Mouse (Mus musculus): ENCODE data around the gene Fbxo11. TPM values are rescaled to one million over a fixed set of nuclear protein-coding genes. Genes with fewer than 3 reads are reported as not detected.

The Fbxo11 gene
- 31.5 and 36.4 TPM in 2 replicates for polyA plus RNA-seq (2014; fragmentation: Nextera tagmentation; extraction: Ambion mirVana)

DNA sequence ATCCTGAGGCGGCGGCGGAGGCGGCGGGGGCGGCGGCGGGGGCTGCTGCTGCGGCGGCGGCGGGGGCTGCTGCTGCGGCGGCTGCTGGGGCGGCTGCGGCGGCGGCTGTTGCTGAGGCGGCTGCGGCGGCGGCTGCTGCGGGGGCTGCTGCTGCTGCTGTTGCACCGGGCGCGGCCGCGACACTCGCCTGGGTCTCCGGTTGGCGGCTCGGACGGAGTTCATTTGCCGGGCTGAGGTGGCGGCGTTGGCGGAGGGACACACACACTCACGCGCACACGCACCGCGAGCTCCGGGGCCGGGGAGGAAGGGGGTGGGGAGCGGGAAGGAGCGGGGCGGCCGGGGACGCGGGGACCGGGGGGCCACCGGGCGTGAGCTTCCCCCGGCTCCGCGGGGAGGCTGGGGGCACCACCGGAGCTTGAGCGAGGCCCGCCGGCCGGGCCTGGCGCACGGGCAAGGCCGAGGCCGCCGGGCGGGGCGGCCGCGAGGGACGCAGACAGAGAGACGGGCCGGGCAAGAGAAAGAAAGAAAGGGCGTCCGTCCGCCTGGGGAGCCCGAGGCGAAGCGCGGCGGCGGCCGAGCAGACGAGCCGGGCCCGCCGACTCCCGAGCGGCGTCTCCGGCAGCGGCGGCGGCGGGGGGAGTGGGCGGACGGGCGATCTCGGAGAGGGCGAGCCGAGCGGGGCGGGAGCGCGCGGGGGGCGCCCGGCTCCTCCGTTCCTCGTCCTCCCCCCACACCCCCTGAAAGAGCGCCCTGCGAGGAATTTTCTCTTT, at the start of gene Fbxo11:
Fbxo11 (minus strand) TSS at position 261 of the 770 bp plus-strand sequence.
- whole genome bisulfite sequencing, result under 1% methylated on average over 45 of the region's 112 CpGs
- peak; percentile 13; the same call in 1 of the 2 replicates for ATAC-seq (replicated peaks; ENCODE audit: insufficient number of reproducible peaks, low FRiP score, low TSS enrichment, low read depth)
- no peaks in the 10 kb centered on the region for H3K4me1 ChIP-seq (ENCODE audit: control insufficient read depth, insufficient read depth, low read length)
- peak within 1 kb of the TSS; percentile 54 for H3K4me2 ChIP-seq (ENCODE audit: low read depth, low read length)
- peak within 1 kb of the TSS; percentile 98 for H3K9ac ChIP-seq (replicated peaks; ENCODE audit: low read length)
- no peaks in the 10 kb centered on the region for H3K9me3 ChIP-seq (replicated peaks; ENCODE audit: control insufficient read depth, low read length)
- H3K27ac ChIP-seq (replicated peaks; ENCODE audit: low read depth, low read length), result peak within 1 kb of the TSS; percentile 100
- no peaks in the 10 kb centered on the region for H3K27me3 ChIP-seq (ENCODE audit: control insufficient read depth, insufficient read depth, low read length)
- DNase-seq (ENCODE audit: low spot score), result no peak
- H3K4me3 ChIP-seq (ENCODE audit: low read depth, low read length), result peak within 1 kb of the TSS; percentile 99
- H3K36me3 ChIP-seq (replicated peaks; ENCODE audit: control insufficient read depth, insufficient read depth, low read depth, low read length), result no peaks in the 10 kb centered on the region

DNA sequence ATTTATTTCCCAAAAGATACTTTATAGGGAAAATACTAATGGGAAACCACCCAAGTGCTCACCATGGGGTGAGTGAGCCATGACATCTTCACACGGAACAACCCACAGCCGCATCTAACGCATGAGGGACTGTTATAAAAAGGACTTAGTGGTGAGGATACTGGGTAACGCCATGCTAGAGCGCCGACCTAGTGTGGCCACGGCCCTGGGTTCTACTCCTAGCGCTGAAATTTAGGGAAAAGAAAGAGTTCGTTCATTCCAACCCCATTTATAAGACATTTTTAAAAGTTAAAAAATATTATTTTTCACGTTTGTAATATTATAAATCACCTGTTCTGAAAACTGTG, 48.8 kb upstream of the Fbxo11 start:
- DNase-seq (ENCODE audit: low spot score), result no peak
- Histone ChIP-seq H3K9me3 (replicated peaks; ENCODE audit: control insufficient read depth, low read length) (no peaks in the 10 kb centered on the region), H3K4me2 (ENCODE audit: low read depth, low read length) (no peak overlapping the region), H3K9ac (replicated peaks; ENCODE audit: low read length) (no peak overlapping the region), H3K4me1 (ENCODE audit: control insufficient read depth, insufficient read depth, low read length) (no peaks in the 10 kb centered on the region), H3K27me3 (ENCODE audit: control insufficient read depth, insufficient read depth, low read length) (no peaks in the 10 kb centered on the region), H3K27ac (replicated peaks; ENCODE audit: low read depth, low read length) (no peak overlapping the region), H3K36me3 (replicated peaks; ENCODE audit: control insufficient read depth, insufficient read depth, low read depth, low read length) (no peaks in the 10 kb centered on the region), H3K4me3 (ENCODE audit: low read depth, low read length) (no peak overlapping the region)
- ATAC-seq (replicated peaks; ENCODE audit: insufficient number of reproducible peaks, low FRiP score, low TSS enrichment, low read depth), result no peak
- 95% methylated on average over 10 of the region's 10 CpGs for WGBS

DNA sequence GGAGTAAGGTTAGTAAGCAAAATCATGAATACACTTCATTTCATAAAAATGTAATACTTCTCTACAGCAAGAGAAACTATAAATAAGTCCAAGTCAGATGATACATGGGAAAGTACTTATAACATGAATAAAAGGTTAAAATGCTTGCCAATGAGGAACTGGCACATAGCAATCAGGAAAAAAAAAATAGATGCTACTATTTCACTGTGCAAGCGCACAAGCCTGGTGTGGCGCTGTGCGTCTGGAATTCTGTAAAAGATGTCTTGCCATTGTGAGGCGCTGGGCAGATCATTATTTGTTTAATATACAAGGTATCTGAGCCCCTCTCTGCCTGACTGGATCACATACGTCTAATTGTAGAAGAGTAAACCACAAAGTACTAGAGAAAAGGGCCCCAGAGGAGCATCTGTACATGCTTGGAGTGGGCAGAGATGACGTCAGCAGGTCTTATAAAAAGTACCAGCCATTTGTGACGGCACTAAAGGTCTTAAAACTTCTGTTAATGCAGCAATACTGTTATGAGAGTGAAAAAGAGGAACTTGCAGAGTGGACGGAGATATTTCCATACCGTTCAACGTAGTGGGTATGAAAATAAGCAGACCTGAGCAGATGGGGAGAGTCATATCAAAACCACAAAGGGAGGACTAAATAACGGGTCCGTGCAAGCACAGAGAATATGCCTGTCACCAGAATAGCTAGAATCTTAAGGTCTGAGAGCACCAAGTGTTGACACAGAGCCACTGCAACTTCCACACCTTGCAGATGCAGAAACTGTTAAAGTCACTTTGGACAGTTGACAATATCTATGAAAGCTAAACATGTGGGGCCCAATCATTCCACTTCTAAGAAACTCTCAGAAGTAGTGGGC, 48.2 kb upstream of the Fbxo11 start:
- H3K27ac ChIP-seq (replicated peaks; ENCODE audit: low read depth, low read length), result no peak overlapping the region
- no peak overlapping the region for H3K9ac ChIP-seq (replicated peaks; ENCODE audit: low read length)
- H3K4me2 ChIP-seq (ENCODE audit: low read depth, low read length), result no peak overlapping the region
- no peak for ATAC-seq (replicated peaks; ENCODE audit: insufficient number of reproducible peaks, low FRiP score, low TSS enrichment, low read depth)
- no peaks in the 10 kb centered on the region for H3K36me3 ChIP-seq (replicated peaks; ENCODE audit: control insufficient read depth, insufficient read depth, low read depth, low read length)
- no peaks in the 10 kb centered on the region for H3K9me3 ChIP-seq (replicated peaks; ENCODE audit: control insufficient read depth, low read length)
- no peak overlapping the region for H3K4me3 ChIP-seq (ENCODE audit: low read depth, low read length)
- no peak for DNase-seq (ENCODE audit: low spot score)
- no peaks in the 10 kb centered on the region for H3K27me3 ChIP-seq (ENCODE audit: control insufficient read depth, insufficient read depth, low read length)
- H3K4me1 ChIP-seq (ENCODE audit: control insufficient read depth, insufficient read depth, low read length), result no peaks in the 10 kb centered on the region
- WGBS, result 84% methylated on average over 12 of the region's 12 CpGs

DNA sequence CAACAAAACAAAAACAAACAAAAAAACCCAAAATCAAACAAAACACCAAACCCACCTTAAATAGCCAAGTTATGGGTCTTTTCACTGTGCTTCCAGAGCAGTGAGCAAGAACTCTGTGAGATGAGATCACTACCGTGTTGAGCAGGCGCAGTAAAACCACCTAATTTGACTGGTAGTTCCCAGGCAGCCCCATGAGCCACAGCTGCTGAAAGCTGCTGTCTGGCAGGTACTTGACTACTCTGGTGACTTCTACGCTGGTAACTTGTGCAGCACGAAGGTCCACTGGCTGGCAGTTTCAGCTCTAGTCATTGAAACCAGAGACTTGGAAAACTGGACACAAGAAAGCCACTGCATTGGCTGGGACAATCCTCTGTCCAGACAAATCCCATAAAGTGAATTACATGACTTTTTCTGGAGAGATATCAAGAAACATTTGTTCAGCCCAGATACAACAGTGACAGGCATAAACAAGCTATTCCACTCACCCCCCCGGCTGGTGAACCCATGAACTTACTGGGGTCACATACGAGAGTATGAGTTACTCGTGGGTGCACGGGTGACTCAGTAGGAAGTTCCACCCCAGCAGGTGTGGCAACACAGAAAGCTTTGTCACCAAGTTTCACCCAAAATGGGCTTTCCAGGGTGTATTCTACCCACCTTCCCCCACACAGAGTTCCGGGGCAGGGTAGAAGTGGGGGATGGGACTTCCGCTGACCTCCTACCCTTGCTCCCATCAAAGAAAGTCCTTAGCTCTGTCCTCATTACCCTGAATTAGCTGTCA, 47.0 kb upstream of the Fbxo11 start:
- DNase-seq (ENCODE audit: low spot score) (no peak), ATAC-seq (replicated peaks; ENCODE audit: insufficient number of reproducible peaks, low FRiP score, low TSS enrichment, low read depth) (no peak)
- Histone ChIP-seq H3K27me3 (ENCODE audit: control insufficient read depth, insufficient read depth, low read length) (no peaks in the 10 kb centered on the region), H3K27ac (replicated peaks; ENCODE audit: low read depth, low read length) (no peak overlapping the region), H3K4me2 (ENCODE audit: low read depth, low read length) (no peak overlapping the region), H3K4me1 (ENCODE audit: control insufficient read depth, insufficient read depth, low read length) (no peaks in the 10 kb centered on the region), H3K36me3 (replicated peaks; ENCODE audit: control insufficient read depth, insufficient read depth, low read depth, low read length) (no peaks in the 10 kb centered on the region), H3K9me3 (replicated peaks; ENCODE audit: control insufficient read depth, low read length) (no peaks in the 10 kb centered on the region), H3K4me3 (ENCODE audit: low read depth, low read length) (no peak overlapping the region), H3K9ac (replicated peaks; ENCODE audit: low read length) (no peak overlapping the region)
- WGBS, result 73% methylated on average over 10 of the region's 10 CpGs

DNA sequence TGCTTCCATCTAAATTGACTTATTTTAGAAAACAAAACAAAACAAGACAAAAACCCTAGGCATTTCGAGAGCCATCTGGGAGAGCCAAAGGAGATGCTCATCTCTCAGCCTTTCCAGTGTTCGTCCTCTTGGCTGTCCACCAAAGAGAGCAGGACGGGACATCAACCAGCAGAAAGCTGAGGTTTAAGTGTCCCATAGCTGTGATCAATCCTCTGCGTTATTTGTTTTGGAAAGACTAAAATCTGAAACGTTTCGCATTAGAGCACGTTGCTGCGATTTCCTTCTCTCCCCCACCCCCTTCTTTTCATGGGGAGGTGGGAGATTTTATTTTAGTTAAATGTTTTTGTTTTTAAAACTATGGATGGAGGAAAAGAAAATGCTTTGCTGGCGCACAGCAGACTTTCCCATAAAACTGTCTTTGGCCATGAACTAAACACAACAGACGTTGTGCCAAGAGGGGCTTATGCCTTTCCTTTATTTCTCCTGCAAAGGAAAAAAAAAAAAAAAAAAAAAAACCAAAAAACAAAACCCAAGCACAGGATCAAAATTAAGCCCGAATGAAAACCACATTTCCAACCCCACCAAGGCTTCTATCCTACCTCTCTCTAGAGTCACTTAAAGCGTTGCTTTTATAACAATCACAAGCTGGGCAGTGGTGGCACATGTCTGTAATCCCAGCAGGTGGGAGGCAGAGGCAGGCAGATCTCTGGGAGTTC, 46.1 kb upstream of the Fbxo11 start:
- no peak overlapping the region for H3K27ac ChIP-seq (replicated peaks; ENCODE audit: low read depth, low read length)
- ATAC-seq (replicated peaks; ENCODE audit: insufficient number of reproducible peaks, low FRiP score, low TSS enrichment, low read depth) (no peak), DNase-seq (ENCODE audit: low spot score) (no peak)
- H3K9me3 ChIP-seq (replicated peaks; ENCODE audit: control insufficient read depth, low read length), result no peaks in the 10 kb centered on the region
- H3K9ac ChIP-seq (replicated peaks; ENCODE audit: low read length), result no peak overlapping the region
- H3K27me3 ChIP-seq (ENCODE audit: control insufficient read depth, insufficient read depth, low read length), result no peaks in the 10 kb centered on the region
- 86% methylated on average over 12 of the region's 12 CpGs for WGBS
- H3K4me2 ChIP-seq (ENCODE audit: low read depth, low read length), result no peak overlapping the region
- H3K4me3 ChIP-seq (ENCODE audit: low read depth, low read length), result no peak overlapping the region
- H3K4me1 ChIP-seq (ENCODE audit: control insufficient read depth, insufficient read depth, low read length), result no peaks in the 10 kb centered on the region
- H3K36me3 ChIP-seq (replicated peaks; ENCODE audit: control insufficient read depth, insufficient read depth, low read depth, low read length), result no peaks in the 10 kb centered on the region

DNA sequence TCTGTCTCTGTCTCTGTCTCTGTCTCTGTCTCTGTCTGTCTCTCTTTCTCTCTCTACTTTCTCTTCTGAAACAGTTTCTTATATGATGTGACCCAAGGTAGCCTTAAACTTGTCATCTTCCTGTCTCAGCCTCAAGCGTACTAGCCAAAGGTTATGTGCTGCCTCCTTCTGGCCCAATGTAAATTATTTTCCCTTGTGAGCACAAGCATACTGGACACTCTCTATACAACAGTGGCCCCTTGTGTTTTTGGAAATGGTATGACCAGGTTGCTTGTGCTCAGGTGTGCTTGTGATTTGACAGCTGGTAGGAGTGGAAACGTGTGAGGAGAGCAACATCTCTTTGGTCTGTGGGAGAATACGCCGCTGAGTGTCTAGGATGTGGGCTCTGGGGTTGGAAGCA, 42.6 kb upstream of the Fbxo11 start:
- WGBS, result 82% methylated on average over 4 of the region's 4 CpGs
- Histone ChIP-seq H3K9me3 (replicated peaks; ENCODE audit: control insufficient read depth, low read length) (no peaks in the 10 kb centered on the region), H3K4me1 (ENCODE audit: control insufficient read depth, insufficient read depth, low read length) (no peaks in the 10 kb centered on the region), H3K27ac (replicated peaks; ENCODE audit: low read depth, low read length) (no peak overlapping the region), H3K36me3 (replicated peaks; ENCODE audit: control insufficient read depth, insufficient read depth, low read depth, low read length) (no peaks in the 10 kb centered on the region), H3K27me3 (ENCODE audit: control insufficient read depth, insufficient read depth, low read length) (no peaks in the 10 kb centered on the region), H3K4me3 (ENCODE audit: low read depth, low read length) (no peak overlapping the region), H3K9ac (replicated peaks; ENCODE audit: low read length) (no peak overlapping the region), H3K4me2 (ENCODE audit: low read depth, low read length) (no peak overlapping the region)
- ATAC-seq (replicated peaks; ENCODE audit: insufficient number of reproducible peaks, low FRiP score, low TSS enrichment, low read depth) (no peak), DNase-seq (ENCODE audit: low spot score) (no peak)

DNA sequence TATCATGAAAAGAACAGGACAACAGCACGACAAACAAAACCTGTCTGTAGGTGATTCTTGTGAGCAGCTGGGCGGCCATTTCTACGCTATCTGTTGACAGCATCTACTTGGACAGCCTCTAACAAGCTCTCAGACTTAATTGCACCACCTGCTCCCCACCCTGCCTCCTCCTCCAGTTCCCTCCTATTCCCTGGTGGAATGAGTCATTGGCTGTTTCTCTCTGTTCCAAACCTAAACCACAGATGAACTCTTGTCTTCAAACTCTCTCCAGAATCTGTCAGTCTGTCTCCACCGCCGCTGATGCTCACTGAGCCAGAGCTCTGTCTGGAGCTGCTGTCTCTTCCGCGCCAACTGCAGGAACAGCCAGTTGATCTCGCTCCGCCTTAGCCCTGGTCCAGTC, 41.3 kb upstream of the Fbxo11 start:
- Histone ChIP-seq H3K9me3 (replicated peaks; ENCODE audit: control insufficient read depth, low read length) (no peaks in the 10 kb centered on the region), H3K4me2 (ENCODE audit: low read depth, low read length) (no peak overlapping the region), H3K9ac (replicated peaks; ENCODE audit: low read length) (no peak overlapping the region), H3K4me1 (ENCODE audit: control insufficient read depth, insufficient read depth, low read length) (no peaks in the 10 kb centered on the region), H3K4me3 (ENCODE audit: low read depth, low read length) (no peak overlapping the region), H3K36me3 (replicated peaks; ENCODE audit: control insufficient read depth, insufficient read depth, low read depth, low read length) (no peaks in the 10 kb centered on the region), H3K27me3 (ENCODE audit: control insufficient read depth, insufficient read depth, low read length) (no peaks in the 10 kb centered on the region), H3K27ac (replicated peaks; ENCODE audit: low read depth, low read length) (no peak overlapping the region)
- DNase-seq (ENCODE audit: low spot score) (no peak), ATAC-seq (replicated peaks; ENCODE audit: insufficient number of reproducible peaks, low FRiP score, low TSS enrichment, low read depth) (no peak)
- WGBS, result 88% methylated on average over 9 of the region's 9 CpGs
